In the genomic region with DNA sequence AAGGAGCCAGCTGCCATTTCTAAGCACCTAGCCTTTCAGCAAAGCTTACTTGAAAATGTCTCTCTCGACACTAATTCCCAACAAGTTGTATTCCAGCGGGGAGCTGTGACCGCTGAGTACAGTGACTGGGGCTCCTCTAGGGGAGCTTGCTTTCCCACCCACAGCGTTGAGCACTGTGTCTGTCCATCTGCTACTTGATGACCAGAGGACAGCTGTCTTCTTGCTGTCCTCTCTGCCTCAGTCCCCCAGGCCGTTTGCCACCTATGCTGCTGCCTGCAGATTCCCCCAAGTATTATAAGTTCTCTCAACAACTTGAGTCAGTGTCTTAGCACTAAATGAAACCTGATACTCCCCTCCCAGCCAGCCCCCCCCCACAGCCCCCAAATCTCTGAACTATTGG, we compare ENCODE assay signal across 19 mouse cellular contexts.
DNase-seq lines count a peak whose midpoint lies in the region; ATAC-seq and TF ChIP-seq lines count a peak whose summit lies in the region.
"Had no signal": no experiment of that assay in that cellular context is flagged by ENCODE, and none has a peak within 500 bp of the region (broad histone marks: within the 10 kb centered on the region; RNA-seq: fewer than 3 reads in every experiment).

No protein-coding gene starts in this region.

- ATAC-seq in heart, embryonic 13.5 days (ENCODE audit: extremely low read depth, insufficient number of reproducible peaks, low FRiP score, low TSS enrichment) = no peak
- 0 out of 2 replicates have a peak, but pooled peaks have one; percentile 20 for ATAC-seq in midbrain, embryonic 13.5 days
- ATAC-seq in midbrain, embryonic 15.5 days (replicated peaks) = no peak
- ATAC-seq in intestine, postnatal 0 days = no peak
- ATAC-seq: forebrain, embryonic 13.5 days; liver, postnatal 0 days; lung, postnatal 0 days had no signal

- no peak overlapping the region for H3K4me3 ChIP-seq in heart, embryonic 13.5 days
- H3K4me3 ChIP-seq in midbrain, embryonic 13.5 days (replicated peaks) = no peak overlapping the region
- no peak overlapping the region for H3K4me3 ChIP-seq in midbrain, embryonic 15.5 days
- no peak overlapping the region for H3K4me3 ChIP-seq in intestine, postnatal 0 days (ENCODE audit: low read depth, low read length)
- H3K4me3 ChIP-seq: embryonic facial prominence, embryonic 13.5 days; forebrain, embryonic 13.5 days; hindbrain, embryonic 15.5 days; neural tube, embryonic 13.5 days had no signal

- no peaks in the 10 kb centered on the region for H3K36me3 ChIP-seq in heart, embryonic 13.5 days
- no peaks in the 10 kb centered on the region for H3K36me3 ChIP-seq in midbrain, embryonic 13.5 days
- H3K36me3 ChIP-seq in midbrain, embryonic 15.5 days (replicated peaks) = no peaks in the 10 kb centered on the region
- H3K36me3 ChIP-seq in intestine, postnatal 0 days (ENCODE audit: control insufficient read depth, insufficient read depth) = no peaks in the 10 kb centered on the region
- H3K36me3 ChIP-seq: embryonic facial prominence, embryonic 13.5 days; hindbrain, embryonic 15.5 days; neural tube, embryonic 13.5 days had no signal

- no peak for DNase-seq in heart, postnatal 4 days
- no peak for DNase-seq in spleen, postnatal 4 days (ENCODE audit: low spot score in 2 of 2)
- no peak for DNase-seq in cerebellum, postnatal 25 days
- DNase-seq: adrenal gland, postnatal 36 days; cerebellum, adult 11 months; cerebellum, adult 9-11 months; gastrocnemius, postnatal 36 days; layer of hippocampus, adult 9-11 months; liver, postnatal 0 days had no signal

- H3K4me2 ChIP-seq in heart, embryonic 13.5 days = 0 out of 2 replicates have a peak overlapping the region, but pooled peaks have one; percentile 10
- no peak overlapping the region for H3K4me2 ChIP-seq in midbrain, embryonic 13.5 days (replicated peaks)
- no peak overlapping the region for H3K4me2 ChIP-seq in midbrain, embryonic 15.5 days
- peak overlapping the region; percentile 13; the same call in 1 of the 2 replicates for H3K4me2 ChIP-seq in intestine, postnatal 0 days (replicated peaks; ENCODE audit: low read depth)
- H3K4me2 ChIP-seq: embryonic facial prominence, embryonic 13.5 days; forebrain, embryonic 13.5 days; hindbrain, embryonic 15.5 days; liver, embryonic 11.5 days; neural tube, embryonic 13.5 days had no signal

- H3K4me1 ChIP-seq in heart, embryonic 13.5 days = peaks cover 62% of the 10 kb centered on the region
- peaks cover 26% of the 10 kb centered on the region for H3K4me1 ChIP-seq in midbrain, embryonic 13.5 days (replicated peaks)
- peaks cover 25% of the 10 kb centered on the region for H3K4me1 ChIP-seq in midbrain, embryonic 15.5 days
- H3K4me1 ChIP-seq in intestine, postnatal 0 days (replicated peaks; ENCODE audit: control insufficient read depth, insufficient read depth, low read length) = no peaks in the 10 kb centered on the region

- no peak for TF ChIP-seq CTCF in intestine, postnatal 0 days (IDR thresholded peaks at IDR 0.05; ENCODE audit: low read depth)

- 0 out of 2 replicates have a peak overlapping the region, but pooled peaks have one; percentile 2 for H3K27ac ChIP-seq in heart, embryonic 13.5 days (replicated peaks)
- H3K27ac ChIP-seq in midbrain, embryonic 13.5 days = no peak overlapping the region
- no peak overlapping the region for H3K27ac ChIP-seq in midbrain, embryonic 15.5 days
- no peak overlapping the region for H3K27ac ChIP-seq in intestine, postnatal 0 days (ENCODE audit: low read depth, low read length)
- H3K27ac ChIP-seq: embryonic facial prominence, embryonic 13.5 days; forebrain, embryonic 13.5 days; hindbrain, embryonic 15.5 days; neural tube, embryonic 13.5 days had no signal

- WGBS in heart, embryonic 13.5 days = 21% methylated on average over 5 of the region's 5 CpGs
- 5% methylated on average over 5 of the region's 5 CpGs for WGBS in midbrain, embryonic 13.5 days
- 14% methylated on average over 5 of the region's 5 CpGs for WGBS in midbrain, embryonic 15.5 days
- WGBS in intestine, postnatal 0 days = 17% methylated on average over 5 of the region's 5 CpGs

- no peaks in the 10 kb centered on the region for H3K27me3 ChIP-seq in heart, embryonic 13.5 days (replicated peaks)
- 0 out of 2 replicates have a peak, but pooled peaks cover 5% of the 10 kb centered on the region for H3K27me3 ChIP-seq in midbrain, embryonic 13.5 days
- H3K27me3 ChIP-seq in midbrain, embryonic 15.5 days (replicated peaks) = no peaks in the 10 kb centered on the region; the same call in 1 of the 2 replicates
- no peaks in the 10 kb centered on the region for H3K27me3 ChIP-seq in intestine, postnatal 0 days (replicated peaks; ENCODE audit: control insufficient read depth, insufficient read depth, low read length)
- H3K27me3 ChIP-seq: hindbrain, embryonic 15.5 days had no signal

- H3K9me3 ChIP-seq in heart, embryonic 13.5 days = no peaks in the 10 kb centered on the region
- H3K9me3 ChIP-seq in midbrain, embryonic 13.5 days = no peaks in the 10 kb centered on the region
- H3K9me3 ChIP-seq in midbrain, embryonic 15.5 days = no peaks in the 10 kb centered on the region
- no peaks in the 10 kb centered on the region for H3K9me3 ChIP-seq in intestine, postnatal 0 days (ENCODE audit: control insufficient read depth)
- H3K9me3 ChIP-seq: embryonic facial prominence, embryonic 13.5 days; forebrain, embryonic 13.5 days; hindbrain, embryonic 15.5 days; neural tube, embryonic 13.5 days had no signal

- 0 out of 2 replicates have a peak overlapping the region, but pooled peaks have one; percentile 29 for H3K9ac ChIP-seq in heart, embryonic 13.5 days
- H3K9ac ChIP-seq in midbrain, embryonic 13.5 days (replicated peaks) = no peak overlapping the region
- no peak overlapping the region for H3K9ac ChIP-seq in midbrain, embryonic 15.5 days
- no peak overlapping the region for H3K9ac ChIP-seq in intestine, postnatal 0 days (ENCODE audit: low read depth, low read length)
- H3K9ac ChIP-seq: embryonic facial prominence, embryonic 13.5 days; forebrain, embryonic 13.5 days; hindbrain, embryonic 15.5 days; liver, postnatal 0 days; neural tube, embryonic 13.5 days had no signal

Comparison
In these comparisons a context has a peak if more than half of its experiments do, and no peak if none do; other contexts are left out.
1. H3K4me2 ChIP-seq: peak in heart, embryonic 13.5 days (single experiment) and intestine, postnatal 0 days (single experiment); none in midbrain, embryonic 13.5 days (single experiment) and midbrain, embryonic 15.5 days (single experiment).